Mouse (Mus musculus) midbrain, embryonic 12.5 days (tissue): ENCODE measurements at regions not wholly inside any gene's neighbourhood (a gene's known extent, or its start where the extent isn't known, plus 50 kb on each side); places are given as distances from the start of the nearest gene placed in this dataset. TPM values are rescaled to one million over a fixed set of nuclear protein-coding genes. Genes with fewer than 3 reads are reported as not detected.

Experiments used
- microRNA-seq: library from miRNA; unstranded; fragments of <30 nt; microRNA quantifications from one replicate; pipeline ENCODE4, GENCODE M21; 2017

Small RNAs in the stretch of these regions (microRNA-seq; reads per million reads assigned to microRNA genes)
- not detected for gene Gm24369
